Mouse (Mus musculus) v-Abl transformed pro-B cells (cell line): ENCODE data around the gene Lin28a.

Experiments used
- in situ Hi-C, 2 experiments: fragments of 400-800 bp; cut with MboI; formaldehyde crosslinking; loops; one replicate each; pipeline ENCODE4 v1.15.1; 2025; ENCODE audit not compliant: unreplicated experiment in 2 of 2

Gene Lin28a

DNA sequence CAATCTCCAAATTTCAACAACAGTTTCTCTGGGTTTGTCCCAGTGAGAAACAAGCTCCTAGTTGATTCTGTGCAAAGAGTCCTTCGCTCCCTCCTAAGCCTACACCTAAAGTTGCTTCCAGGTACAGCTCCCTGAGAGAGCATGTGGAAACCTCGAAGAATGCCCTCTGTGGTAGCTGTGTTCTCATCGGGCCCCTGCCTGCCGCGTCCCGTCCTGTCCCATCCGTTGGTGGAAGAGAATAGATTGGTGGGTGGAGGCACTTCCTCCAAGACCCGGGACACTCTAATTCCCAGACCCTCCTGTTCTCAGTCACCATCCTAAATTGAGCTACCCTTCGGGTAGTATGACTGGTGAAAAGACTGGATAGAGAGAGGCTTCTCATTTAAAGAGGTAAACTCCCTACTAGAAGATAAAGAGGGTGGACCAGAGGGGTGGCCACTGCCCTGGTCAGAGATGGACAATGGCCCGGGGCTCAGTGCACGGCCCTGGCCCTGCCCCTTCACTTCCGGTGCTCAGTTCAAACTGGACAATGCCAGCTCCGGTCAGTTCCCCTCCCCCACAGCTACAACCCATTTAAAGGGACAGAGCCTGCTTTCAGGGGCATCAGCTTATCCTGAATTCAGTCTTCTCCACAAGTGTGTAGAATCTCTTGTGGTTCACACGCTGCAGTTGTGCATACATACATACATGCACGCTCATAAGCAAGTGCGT is 1.2 kb upstream of the Lin28a start:
- in situ Hi-C loops = no loop called here

DNA sequence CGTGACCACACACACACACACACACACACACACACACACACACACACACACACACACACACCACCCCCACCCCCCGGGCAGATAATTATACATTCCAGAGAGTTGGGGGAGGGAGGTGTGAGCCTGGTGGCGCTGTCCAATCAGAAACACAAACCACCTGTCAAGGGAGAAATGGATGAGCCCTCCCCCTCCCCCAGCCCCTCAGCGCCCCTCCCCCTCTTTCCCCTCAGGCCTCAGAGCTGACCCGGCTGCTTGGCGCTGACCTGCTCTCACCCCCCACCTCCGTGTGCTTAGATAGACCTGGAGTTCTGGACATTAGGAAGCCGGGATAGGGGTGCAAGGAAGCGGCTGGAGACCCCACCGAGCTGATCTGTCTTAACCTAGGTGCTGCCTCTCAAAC is 569 bp upstream of the Lin28a start:
- in situ Hi-C loops = no loop called here

DNA sequence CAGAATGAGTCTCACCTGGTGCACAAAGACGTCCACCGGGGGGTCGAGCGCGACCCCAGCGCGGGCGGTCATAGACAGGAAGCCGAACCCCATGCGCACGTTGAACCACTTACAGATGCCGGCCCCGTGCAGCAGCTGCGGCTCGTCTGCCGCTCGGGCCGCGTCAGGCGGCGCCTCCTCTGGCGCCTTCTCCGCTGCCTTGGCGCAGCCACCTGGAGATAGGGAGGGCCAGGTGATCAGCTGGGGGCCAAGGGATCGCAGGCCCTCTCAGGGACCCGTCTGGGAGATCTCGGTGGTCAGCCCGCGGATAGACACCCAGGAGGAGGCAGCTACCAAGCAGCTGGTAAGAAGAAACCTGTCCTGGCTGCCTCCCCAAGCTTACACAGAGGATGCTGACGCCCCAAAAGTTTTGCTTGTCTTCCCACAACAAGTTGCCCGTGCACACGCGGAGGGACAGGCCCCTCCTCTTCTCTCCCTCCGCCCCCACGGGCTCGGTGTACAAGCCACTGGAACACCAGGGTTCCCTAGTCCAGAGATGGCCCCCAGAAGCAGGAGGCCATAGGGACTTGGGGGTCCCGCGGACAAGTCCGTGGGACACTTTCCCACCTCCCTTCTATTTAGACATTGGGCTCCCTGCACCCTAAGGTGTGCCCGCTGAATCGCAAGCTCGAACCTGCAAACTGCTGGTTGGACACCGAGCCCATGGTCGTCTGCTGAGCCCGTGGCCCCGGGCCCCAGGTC is 433 bp downstream of the Lin28a start:
- in situ Hi-C loops = no loop called here

DNA sequence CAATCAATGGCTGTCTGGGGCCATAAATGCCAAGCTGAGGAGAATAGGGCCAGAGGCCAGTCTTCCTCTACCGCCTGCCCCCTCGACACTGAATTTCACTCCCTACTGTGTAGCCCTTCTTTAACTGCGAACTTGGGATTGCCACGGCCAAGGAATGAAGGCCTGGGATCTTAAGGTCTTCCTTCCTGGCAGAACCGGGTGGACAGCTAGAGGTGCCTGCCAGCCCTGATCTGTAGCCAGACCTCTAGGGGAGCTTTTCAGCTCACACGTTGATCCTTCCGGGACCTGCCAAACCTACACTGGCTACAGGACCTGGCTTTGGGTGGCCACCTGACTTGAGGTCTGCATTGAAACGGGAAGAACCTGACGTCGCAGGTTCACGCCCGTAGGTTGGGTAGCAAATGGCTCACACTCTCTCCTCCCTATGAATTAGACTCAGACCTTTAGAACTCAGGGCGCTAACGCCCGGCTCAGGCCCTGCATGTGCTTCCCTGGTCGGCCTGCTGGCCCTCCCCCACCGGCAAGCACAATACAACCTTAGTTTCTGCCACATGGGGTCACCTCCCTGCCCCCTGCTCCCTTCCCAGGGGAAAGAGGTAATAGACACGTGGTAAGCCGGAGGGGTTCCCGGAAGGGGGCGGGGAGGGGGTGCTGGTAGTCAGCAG is 1.3 kb downstream of the Lin28a start:
- in situ Hi-C loops = no loop called here

GRCm38 (mm10) chr4:134016767-134017166 is 1.9 kb downstream of the Lin28a start:
- in situ Hi-C loops = no loop called here

GRCm38 (mm10) chr4:134016208-134016607 is 2.4 kb downstream of the Lin28a start:
- in situ Hi-C loops = no loop called here

DNA sequence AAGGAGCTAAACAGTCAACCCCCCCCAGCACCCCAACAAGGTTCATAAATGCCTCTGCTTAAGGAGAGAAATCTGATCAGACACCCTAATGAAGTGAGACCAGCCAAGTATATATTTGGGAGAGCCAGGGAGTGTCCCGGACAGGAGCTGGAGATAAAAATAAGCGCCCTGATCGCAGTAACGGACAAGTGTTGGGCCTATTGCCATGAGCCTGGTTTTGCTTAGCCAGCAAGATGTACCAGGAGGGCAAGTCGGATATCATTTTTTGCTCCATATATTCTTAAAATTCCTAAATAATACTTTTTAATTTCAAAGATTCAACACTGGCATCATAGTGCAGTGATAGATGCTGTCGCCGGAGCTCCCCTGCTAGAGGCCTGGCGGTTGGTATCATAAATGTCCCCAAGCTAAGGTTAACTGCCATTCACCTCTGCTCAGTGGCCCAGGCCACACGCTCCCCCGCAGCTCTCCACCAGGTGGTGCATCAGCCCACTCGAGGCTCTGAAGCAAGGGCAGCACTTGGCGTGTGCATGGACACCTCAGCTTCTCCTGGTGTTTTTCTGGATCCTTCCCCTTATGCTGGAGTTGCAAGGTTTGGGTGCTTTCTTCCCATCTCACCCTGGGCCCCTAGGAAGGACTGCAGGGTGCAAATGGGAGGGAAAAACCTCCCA is 5.6 kb downstream of the Lin28a start:
- in situ Hi-C loops = no loop called here

- in situ Hi-C loops = no loop called here
These were observed 6.9 kb downstream of the Lin28a start for GRCm38 (mm10) chr4:134011450-134012414.

GRCm38 (mm10) chr4:134009709-134010108 is 8.9 kb downstream of the Lin28a start:
- in situ Hi-C loops = no loop called here

GRCm38 (mm10) chr4:134006845-134007244 is 11.8 kb downstream of the Lin28a start:
- in situ Hi-C loops = no loop called here

GRCm38 (mm10) chr4:134005581-134006358 is 12.9 kb downstream of the Lin28a start:
- in situ Hi-C loops = no loop called here

- in situ Hi-C loops = no loop called here
These were observed 15.7 kb downstream of the Lin28a start for GRCm38 (mm10) chr4:134002903-134003302.

DNA sequence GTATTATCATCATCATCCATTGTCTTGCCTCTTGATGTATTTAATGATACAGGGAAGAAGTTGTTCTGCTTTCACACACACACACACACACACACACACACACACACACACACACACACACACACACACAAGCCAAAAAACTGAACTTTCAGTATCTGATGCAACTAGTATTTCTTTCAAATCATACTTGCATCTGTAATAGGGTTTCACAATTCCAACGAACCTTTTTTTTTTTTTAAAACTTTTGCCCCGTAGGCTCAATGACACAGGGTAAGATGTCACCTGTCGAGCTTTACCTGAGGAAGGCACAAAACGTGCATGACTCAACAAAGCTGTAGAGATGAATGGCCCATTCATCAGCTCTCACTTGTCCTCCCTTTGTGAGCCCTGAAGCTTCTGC is 16.4 kb downstream of the Lin28a start:
- in situ Hi-C loops = no loop called here

DNA sequence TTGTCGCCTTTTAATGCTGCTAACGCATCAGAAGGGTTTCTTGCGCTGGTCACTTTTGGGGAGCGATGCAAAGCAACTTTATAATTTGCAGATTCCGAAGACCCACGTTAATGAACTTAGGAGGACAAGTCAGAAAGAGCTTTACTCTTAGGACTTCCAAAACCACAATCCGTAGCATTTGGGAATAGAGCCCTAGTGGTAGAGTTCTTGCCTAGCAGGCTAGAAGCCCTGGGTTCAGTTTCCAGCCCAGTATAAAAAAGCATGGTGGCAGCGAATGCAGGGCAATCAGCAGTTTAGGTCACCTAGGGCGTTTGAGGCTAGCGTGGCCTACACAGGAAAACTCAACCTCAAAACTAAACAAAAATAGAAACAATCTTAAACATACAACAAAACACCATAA is 16.9 kb downstream of the Lin28a start:
- in situ Hi-C loops = no loop called here

DNA sequence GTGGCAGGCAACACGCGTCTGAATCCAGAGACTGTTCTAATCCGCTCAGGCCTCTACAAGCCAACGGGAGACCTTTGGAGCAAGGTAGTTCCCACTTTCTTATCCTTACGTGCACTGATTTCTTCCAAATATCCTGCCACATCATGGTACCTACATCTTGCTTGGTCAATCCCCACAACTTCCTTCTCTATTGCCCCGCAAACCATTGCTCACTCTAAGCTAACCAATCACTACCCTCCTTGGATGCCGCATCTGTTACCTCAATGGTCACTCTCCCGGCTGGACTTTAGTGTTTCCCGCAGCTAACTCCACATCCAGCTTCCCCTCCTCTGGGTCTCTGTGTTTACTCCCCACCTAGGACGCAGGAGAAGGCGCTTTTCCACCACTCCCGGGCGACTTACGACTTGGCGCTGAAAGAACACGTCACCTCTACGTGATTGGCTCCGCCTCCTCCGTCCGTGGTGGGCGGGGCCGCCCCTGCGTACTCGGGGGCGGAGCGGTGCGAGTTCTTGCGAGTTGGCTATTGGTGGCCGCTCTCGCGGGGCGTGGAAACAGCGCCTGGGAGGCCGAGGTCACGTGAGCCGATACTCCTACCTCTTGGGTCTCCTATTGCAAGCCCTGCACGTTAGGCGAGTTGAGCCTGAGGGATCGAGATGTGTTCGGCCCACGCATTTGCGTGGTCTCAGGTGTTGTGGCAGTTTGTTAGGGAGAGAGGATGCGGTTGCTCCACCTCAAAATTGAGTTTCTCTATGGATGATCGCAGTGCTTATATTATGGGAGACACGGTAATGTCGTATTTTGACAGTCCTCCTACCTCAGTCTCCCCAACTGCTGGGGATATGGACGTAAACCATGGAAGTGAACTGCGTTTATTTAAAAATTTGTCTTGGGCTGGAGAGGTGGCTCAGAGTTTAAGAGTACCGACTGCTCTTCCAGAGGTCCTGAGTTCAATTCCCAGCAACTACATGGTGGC is 17.9 kb downstream of the Lin28a start, which contains the start of gene Dhdds:
Dhdds (minus strand) TSS at position 453 of the 973 bp plus-strand sequence.
- in situ Hi-C loops = no loop called here

DNA sequence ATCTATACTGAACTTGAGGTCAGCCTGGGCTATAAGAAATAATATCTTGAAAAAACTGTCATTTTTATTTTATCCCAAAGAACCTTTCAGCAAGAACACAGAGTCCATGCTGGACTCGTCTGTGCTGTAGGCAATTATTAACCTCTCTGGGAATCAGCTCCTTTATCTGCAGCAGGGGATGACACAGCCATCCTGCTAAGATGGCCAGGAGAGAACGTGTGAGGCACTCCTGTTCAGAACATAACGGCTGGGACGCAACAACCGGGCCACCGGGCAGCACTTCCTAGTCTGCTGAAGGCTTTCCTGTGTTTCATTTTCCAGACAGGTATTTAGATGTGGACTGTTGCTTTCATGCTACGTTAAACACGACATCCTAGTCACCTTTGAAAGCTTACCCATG is 23.9 kb downstream of the Lin28a start:
- in situ Hi-C loops = no loop called here

GRCm38 (mm10) chr4:133991087-133991660 is 27.5 kb downstream of the Lin28a start:
- in situ Hi-C loops = no loop called here

- in situ Hi-C loops = no loop called here
These were observed 28.6 kb downstream of the Lin28a start for GRCm38 (mm10) chr4:133990035-133990434.
